Mouse (Mus musculus) lung, adult 2 months (tissue): Measurements from ENCODE around the gene Acvr1.

Source experiments
- CTCF ChIP-seq: fragments of 200-500 bp; IDR thresholded peaks from 2 replicates; pipeline ENCODE4 v1.5.1; 2011; ENCODE audit warnings: mild to moderate bottlenecking, low read length, control low read depth; ENCODE audit not compliant: insufficient read depth
- POLR2A ChIP-seq: fragments of 200-500 bp; IDR thresholded peaks from 2 replicates; pipeline ENCODE4 v1.6.1; 2011; ENCODE audit warnings: low read depth, mild to moderate bottlenecking, control low read depth, low read length, borderline replicate concordance; ENCODE audit errors: extremely low read depth

DNA sequence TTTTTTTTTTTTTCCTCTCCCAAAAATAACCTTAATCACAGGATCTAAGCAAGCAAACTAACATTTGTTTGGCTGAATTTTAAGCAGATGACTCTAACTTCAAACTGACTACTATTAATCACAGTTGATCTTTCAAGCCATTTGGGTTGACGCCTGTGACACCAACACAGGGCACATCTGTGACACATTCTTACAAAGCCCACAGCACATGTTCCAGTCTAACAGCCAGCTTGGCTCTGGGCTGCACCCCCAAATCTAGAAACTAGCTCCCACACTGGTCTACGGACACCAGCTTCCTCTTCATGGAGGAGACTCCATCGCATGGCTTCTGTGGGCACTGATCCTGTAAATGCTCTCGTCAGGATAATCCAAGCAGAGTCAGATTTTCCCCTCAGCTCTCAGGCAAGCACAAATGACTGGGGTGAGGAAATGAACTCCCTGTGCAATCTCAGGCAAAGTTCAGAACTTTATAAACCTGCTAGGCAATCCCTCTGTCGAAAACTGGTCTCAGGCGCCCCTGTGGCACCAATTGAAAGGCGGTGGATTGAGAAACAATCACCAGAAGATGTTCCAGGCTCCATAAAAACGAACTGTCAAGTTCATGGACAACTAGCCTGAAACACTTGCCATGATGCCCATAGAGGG lies 110.0 kb downstream of the Acvr1 start:
- TF ChIP-seq POLR2A (no peak), CTCF (no peak)
